Mouse (Mus musculus): ENCODE measurements around the gene Slco2a1. TPM values are rescaled to one million over a fixed set of nuclear protein-coding genes. Genes with fewer than 3 reads are reported as not detected.

Gene Slco2a1
- total and polyA plus RNA-seq, 2 experiments from 2014 or later = 5.7 to 10.2 TPM

DNA sequence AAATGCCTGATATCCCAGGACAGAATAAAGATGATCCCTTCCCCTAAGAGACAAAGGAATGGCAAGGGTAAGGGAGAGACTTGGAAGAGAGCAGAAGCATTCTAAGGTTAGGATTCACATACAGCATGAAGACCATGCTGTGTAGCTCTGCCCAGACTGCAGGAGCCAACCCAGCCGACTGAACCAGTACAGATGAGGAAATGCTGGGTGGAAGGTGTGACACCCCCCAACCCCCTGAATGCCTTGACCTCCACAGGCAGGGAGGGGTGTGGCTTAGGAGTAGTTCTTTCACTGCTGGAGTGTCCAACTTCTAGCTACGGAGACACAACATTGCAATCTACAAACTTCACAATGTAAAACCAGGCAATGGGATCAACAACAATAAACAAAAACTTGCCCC is 121.4 kb downstream of the Slco2a1 start:
- Histone ChIP-seq H3K4me2 (ENCODE audit: low read depth, low read length) (no peak overlapping the region; the same call in 1 of the 2 replicates), H3K36me3 (replicated peaks; ENCODE audit: control insufficient read depth, insufficient read depth, low read length) (no peaks in the 10 kb centered on the region), H3K9ac (replicated peaks; ENCODE audit: low read depth, low read length) (no peak overlapping the region), H3K4me1 (ENCODE audit: control insufficient read depth, insufficient read depth) (peaks cover 5% of the 10 kb centered on the region; the same call in 1 of the 2 replicates), H3K27me3 (ENCODE audit: control insufficient read depth, insufficient read depth, low read length) (peaks cover 42% of the 10 kb centered on the region), H3K27ac (ENCODE audit: low read depth) (no peak overlapping the region), H3K4me3 (ENCODE audit: low read depth, low read length) (no peak overlapping the region), H3K9me3 (replicated peaks; ENCODE audit: control insufficient read depth, low read length) (no peaks in the 10 kb centered on the region)
- DNase-seq (ENCODE audit: low spot score) = no peak
- no peak for ATAC-seq (ENCODE audit: insufficient read depth, low read depth)
- 51% methylated on average over 2 of the region's 2 CpGs for WGBS
- TF ChIP-seq CTCF (IDR thresholded peaks at IDR 0.05; ENCODE audit: low read depth) (no peak), EP300 (IDR thresholded peaks at IDR 0.05; ENCODE audit: low read depth) (no peak)

DNA sequence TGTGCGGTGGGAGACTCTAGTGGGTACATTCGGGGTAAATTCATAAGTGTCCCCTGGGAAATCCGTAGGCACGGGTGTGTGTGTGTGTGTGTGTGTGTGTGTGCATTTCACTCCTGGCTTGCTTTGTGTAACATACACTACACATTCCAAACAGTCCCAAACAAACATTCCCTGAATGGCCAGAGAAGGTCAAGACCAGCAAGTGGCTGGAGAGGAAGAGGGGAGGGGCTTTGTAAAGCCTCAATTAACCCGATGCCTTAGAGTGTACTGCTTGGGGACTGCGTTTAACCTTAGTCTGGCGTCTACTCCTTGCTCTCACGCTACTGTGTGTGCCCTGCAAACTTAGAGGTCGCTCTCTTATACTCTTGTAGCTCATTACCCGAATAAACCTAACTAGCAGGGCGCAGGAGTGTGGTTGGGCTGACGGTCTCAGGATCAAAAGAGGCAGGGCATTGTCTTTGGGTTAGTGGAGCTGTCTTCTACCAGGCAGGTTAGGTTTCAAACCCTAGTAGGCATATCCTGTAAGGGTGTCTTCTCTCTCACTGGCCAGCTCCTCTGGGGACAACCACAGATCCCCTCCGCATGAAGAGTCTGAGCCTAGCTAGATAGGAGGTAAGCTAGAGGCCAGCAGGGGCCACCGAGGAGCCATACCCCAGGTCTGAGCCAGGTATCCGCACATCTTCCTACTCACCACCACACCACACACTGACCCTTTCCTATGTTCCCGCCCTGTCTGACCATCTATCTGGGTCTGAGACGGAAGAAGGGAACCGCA is 122.4 kb downstream of the Slco2a1 start:
- H3K36me3 ChIP-seq (replicated peaks; ENCODE audit: control insufficient read depth, insufficient read depth, low read length) = no peaks in the 10 kb centered on the region
- peak overlapping the region; percentile 88 for H3K4me2 ChIP-seq (ENCODE audit: low read depth, low read length)
- ATAC-seq (ENCODE audit: insufficient read depth, low read depth) = no peak
- WGBS = 19% methylated on average over 18 of the region's 18 CpGs
- TF ChIP-seq CTCF (IDR thresholded peaks at IDR 0.05; ENCODE audit: low read depth) (no peak), EP300 (IDR thresholded peaks at IDR 0.05; ENCODE audit: low read depth) (no peak)
- H3K27me3 ChIP-seq (ENCODE audit: control insufficient read depth, insufficient read depth, low read length) = peaks cover 42% of the 10 kb centered on the region
- no peaks in the 10 kb centered on the region for H3K9me3 ChIP-seq (replicated peaks; ENCODE audit: control insufficient read depth, low read length)
- H3K9ac ChIP-seq (replicated peaks; ENCODE audit: low read depth, low read length) = peak overlapping the region; percentile 53; the same call in 1 of the 2 replicates
- H3K4me1 ChIP-seq (ENCODE audit: control insufficient read depth, insufficient read depth) = peaks cover 5% of the 10 kb centered on the region; the same call in 1 of the 2 replicates
- no peak overlapping the region for H3K27ac ChIP-seq (ENCODE audit: low read depth)
- no peak for DNase-seq (ENCODE audit: low spot score)
- H3K4me3 ChIP-seq (ENCODE audit: low read depth, low read length) = peak overlapping the region; percentile 63

DNA sequence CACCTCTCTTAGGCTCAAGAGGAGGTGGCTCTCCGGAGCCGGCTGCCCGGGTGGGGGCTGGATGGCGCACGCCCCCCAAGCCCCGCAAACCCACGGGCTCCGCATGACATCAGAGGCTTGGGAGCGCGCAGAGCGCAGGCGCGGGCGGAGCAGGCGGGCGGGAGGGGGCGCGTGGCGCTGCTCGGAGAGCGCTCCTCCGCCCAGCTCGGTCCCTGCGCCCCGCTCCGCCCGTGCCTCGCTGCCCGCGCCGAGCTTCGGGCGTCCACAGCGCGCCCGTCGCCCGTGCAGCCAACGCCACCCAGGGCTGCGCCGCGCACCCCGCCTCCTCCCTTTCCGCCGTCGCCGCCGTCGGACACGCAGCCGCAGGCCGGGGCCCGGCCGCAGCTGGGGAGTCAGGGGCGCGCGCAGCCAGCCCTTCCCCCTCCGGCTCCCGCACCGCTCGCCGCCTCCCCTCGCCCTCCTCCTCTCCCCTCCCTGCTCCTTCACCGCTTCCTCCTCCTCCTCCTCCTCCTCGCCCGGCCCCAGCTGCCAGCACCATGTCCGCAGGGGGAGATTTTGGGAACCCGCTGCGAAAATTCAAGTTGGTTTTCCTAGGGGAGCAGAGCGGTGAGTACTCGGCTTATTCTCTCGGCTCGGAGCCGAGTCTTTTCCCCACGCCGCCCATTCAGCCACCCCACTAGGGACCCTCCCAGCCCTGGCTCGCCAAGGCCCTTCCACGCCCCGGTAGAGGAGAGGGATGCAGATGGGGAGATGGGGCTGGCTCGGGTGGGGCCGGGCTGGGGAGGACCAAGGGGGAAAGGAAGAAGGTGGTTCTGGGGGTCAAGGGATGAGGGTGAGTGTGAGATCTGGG is 123.3 kb downstream of the Slco2a1 start, which contains the start of gene Rab6b:
TSS of gene Rab6b (plus strand) at position 167 of the 850 bp plus-strand sequence.
- no peaks in the 10 kb centered on the region for H3K36me3 ChIP-seq (replicated peaks; ENCODE audit: control insufficient read depth, insufficient read depth, low read length)
- ATAC-seq (ENCODE audit: insufficient read depth, low read depth) = peak; percentile 57
- DNase-seq (ENCODE audit: low spot score) = no peak
- WGBS = under 1% methylated on average over 52 of the region's 81 CpGs
- H3K27me3 ChIP-seq (ENCODE audit: control insufficient read depth, insufficient read depth, low read length) = peaks cover 42% of the 10 kb centered on the region
- H3K4me2 ChIP-seq (ENCODE audit: low read depth, low read length) = peak within 1 kb of the TSS; percentile 88
- peak within 1 kb of the TSS; percentile 53 for H3K9ac ChIP-seq (replicated peaks; ENCODE audit: low read depth, low read length)
- TF ChIP-seq CTCF (IDR thresholded peaks at IDR 0.05; ENCODE audit: low read depth) (no peak), EP300 (IDR thresholded peaks at IDR 0.05; ENCODE audit: low read depth) (no peak)
- H3K9me3 ChIP-seq (replicated peaks; ENCODE audit: control insufficient read depth, low read length) = no peaks in the 10 kb centered on the region
- H3K4me3 ChIP-seq (ENCODE audit: low read depth, low read length) = peak within 1 kb of the TSS; percentile 63
- H3K27ac ChIP-seq (ENCODE audit: low read depth) = no peak within 1 kb of the TSS
- peaks cover 5% of the 10 kb centered on the region; the same call in 1 of the 2 replicates for H3K4me1 ChIP-seq (ENCODE audit: control insufficient read depth, insufficient read depth)

DNA sequence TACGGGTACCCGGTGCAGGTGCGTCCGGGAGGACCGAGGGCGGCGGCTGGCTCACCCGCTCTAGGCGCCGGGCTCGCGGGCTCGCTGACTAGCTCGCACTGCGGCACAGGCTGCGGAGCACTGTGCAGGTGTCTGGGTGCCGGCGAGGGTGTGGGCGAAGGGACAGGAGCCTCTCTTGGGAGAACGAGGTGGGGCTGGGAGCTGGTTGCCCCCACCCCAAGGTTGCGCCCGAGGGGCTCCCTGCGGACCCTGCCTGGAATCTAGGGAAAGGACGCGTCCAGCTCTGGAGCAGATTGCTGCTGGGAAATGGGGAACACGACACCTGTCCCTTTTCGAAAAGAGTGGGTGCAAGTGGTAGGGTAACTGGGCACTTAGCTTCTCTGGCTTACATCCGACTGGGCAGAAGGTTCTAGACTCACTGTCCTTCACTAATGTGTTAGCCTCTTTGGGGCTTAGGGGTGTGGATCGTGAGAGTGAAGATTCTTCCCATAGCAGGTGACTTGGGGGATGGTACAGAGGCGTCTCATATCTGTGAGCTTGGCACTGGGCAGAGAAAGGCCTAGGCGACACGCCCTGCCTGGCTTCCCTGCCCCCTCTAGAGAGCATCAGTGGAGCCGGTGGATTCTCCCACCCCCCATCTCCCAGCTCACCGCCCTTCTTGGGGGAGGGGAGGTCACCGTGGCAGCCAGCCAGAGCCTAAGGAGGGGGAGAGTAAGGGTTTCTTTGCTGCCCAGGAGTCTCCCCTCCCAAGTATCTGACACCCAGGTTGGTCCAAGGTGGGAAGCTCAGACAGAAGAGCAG is 124.2 kb downstream of the Slco2a1 start:
- Histone ChIP-seq H3K4me1 (ENCODE audit: control insufficient read depth, insufficient read depth) (peaks cover 5% of the 10 kb centered on the region; the same call in 1 of the 2 replicates), H3K4me2 (ENCODE audit: low read depth, low read length) (peak overlapping the region; percentile 88), H3K27me3 (ENCODE audit: control insufficient read depth, insufficient read depth, low read length) (peaks cover 42% of the 10 kb centered on the region), H3K27ac (ENCODE audit: low read depth) (no peak overlapping the region), H3K9me3 (replicated peaks; ENCODE audit: control insufficient read depth, low read length) (no peaks in the 10 kb centered on the region), H3K9ac (replicated peaks; ENCODE audit: low read depth, low read length) (no peak overlapping the region), H3K36me3 (replicated peaks; ENCODE audit: control insufficient read depth, insufficient read depth, low read length) (no peaks in the 10 kb centered on the region), H3K4me3 (ENCODE audit: low read depth, low read length) (peak overlapping the region; percentile 63)
- no peak for TF ChIP-seq EP300 (IDR thresholded peaks at IDR 0.05; ENCODE audit: low read depth)
- TF ChIP-seq CTCF (IDR thresholded peaks at IDR 0.05; ENCODE audit: low read depth) = no peak
- DNase-seq (ENCODE audit: low spot score) (no peak), ATAC-seq (ENCODE audit: insufficient read depth, low read depth) (peak; percentile 25; the same call in 1 of the 2 replicates)
- WGBS = 4% methylated on average over 35 of the region's 35 CpGs

DNA sequence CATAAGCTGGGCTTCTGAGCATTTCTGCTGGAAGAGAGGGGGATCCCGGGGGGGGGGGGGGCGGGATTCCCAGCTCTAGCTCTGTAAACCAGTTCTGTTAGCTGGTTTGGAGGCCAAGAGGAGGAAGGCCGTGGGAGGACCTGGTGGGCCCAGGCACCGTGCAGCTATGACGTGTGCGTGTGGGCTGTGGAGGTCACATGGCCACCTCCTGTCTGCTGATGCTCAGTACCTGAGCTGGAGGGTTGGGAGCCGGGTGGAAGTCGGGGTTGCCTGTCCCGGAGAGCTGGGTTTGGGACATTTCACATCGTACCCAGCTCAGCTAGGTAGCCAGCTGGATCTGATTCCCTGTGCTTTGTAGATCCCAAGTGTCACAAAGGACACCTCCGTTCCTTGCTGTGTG is 124.8 kb downstream of the Slco2a1 start:
- Histone ChIP-seq H3K4me1 (ENCODE audit: control insufficient read depth, insufficient read depth) (peaks cover 5% of the 10 kb centered on the region; the same call in 1 of the 2 replicates), H3K9me3 (replicated peaks; ENCODE audit: control insufficient read depth, low read length) (no peaks in the 10 kb centered on the region), H3K27ac (ENCODE audit: low read depth) (no peak overlapping the region), H3K9ac (replicated peaks; ENCODE audit: low read depth, low read length) (no peak overlapping the region), H3K36me3 (replicated peaks; ENCODE audit: control insufficient read depth, insufficient read depth, low read length) (no peaks in the 10 kb centered on the region), H3K4me3 (ENCODE audit: low read depth, low read length) (no peak overlapping the region), H3K27me3 (ENCODE audit: control insufficient read depth, insufficient read depth, low read length) (peaks cover 42% of the 10 kb centered on the region), H3K4me2 (ENCODE audit: low read depth, low read length) (no peak overlapping the region)
- WGBS = 46% methylated on average over 11 of the region's 11 CpGs
- no peak for ATAC-seq (ENCODE audit: insufficient read depth, low read depth)
- no peak for DNase-seq (ENCODE audit: low spot score)
- TF ChIP-seq EP300 (IDR thresholded peaks at IDR 0.05; ENCODE audit: low read depth) = no peak
- TF ChIP-seq CTCF (IDR thresholded peaks at IDR 0.05; ENCODE audit: low read depth) = no peak

Data from heart, postnatal 0 days (tissue).